Mouse (Mus musculus) forebrain, embryonic 14.5 days (tissue): ENCODE data around the gene Gper1. TPM values are rescaled to one million over a fixed set of nuclear protein-coding genes. Genes with fewer than 3 reads are reported as not detected.

ENCODE experiments used
- ATAC-seq: fragments of 200-750 bp; cut with Nextera tagmentation; 2 replicates; pipeline ENCODE4 v1.8.0; 2017; ENCODE audit warnings: mild to moderate bottlenecking, moderate library complexity
- DNase-seq: peaks from one replicate; pipeline ENCODE4 v3.0.0-alpha.2; 2015; ENCODE audit warnings: low spot score
- H3K27ac ChIP-seq: fragments of 300-500 bp; sonication (generic); 2 replicates; pipeline ENCODE4 v1.5.1; 2014; ENCODE audit warnings: low read depth, mild to moderate bottlenecking, control low read depth, low read length, moderate library complexity
- H3K27me3 ChIP-seq: fragments of 300-500 bp; sonication (generic); replicated peaks from 2 replicates; pipeline ENCODE4 v1.6.1; 2014; ENCODE audit warnings: low read length, control low read depth, mixed read lengths; ENCODE audit not compliant: control insufficient read depth, insufficient read depth
- H3K36me3 ChIP-seq: fragments of 300-500 bp; sonication (generic); 2 replicates; pipeline ENCODE4 v1.6.1; 2014; ENCODE audit warnings: low read length, control low read depth; ENCODE audit not compliant: control insufficient read depth, insufficient read depth
- H3K4me1 ChIP-seq: fragments of 300-500 bp; sonication (generic); 2 replicates; pipeline ENCODE4 v1.6.1; 2014; ENCODE audit warnings: antibody characterized with exemption, low read length, control low read depth; ENCODE audit not compliant: control insufficient read depth, insufficient read depth
- H3K4me2 ChIP-seq: fragments of 300-500 bp; sonication (generic); 2 replicates; pipeline ENCODE4 v1.6.1; 2014; ENCODE audit warnings: mild to moderate bottlenecking, control low read depth, low read length
- H3K4me3 ChIP-seq: fragments of 300-500 bp; sonication (generic); 2 replicates; pipeline ENCODE4 v1.5.1; 2014; ENCODE audit warnings: low read depth, low read length, control low read depth
- H3K9ac ChIP-seq: fragments of 300-500 bp; sonication (generic); 2 replicates; pipeline ENCODE4 v1.6.1; 2014; ENCODE audit warnings: mild to moderate bottlenecking, low read length, control low read depth, moderate library complexity
- H3K9me3 ChIP-seq: fragments of 300-500 bp; sonication (generic); replicated peaks from 2 replicates; pipeline ENCODE4 v1.6.1; 2016; ENCODE audit warnings: low read length, control low read depth, mixed read lengths; ENCODE audit not compliant: control insufficient read depth
- WGBS: fragments of 180-500 bp; shearing (Covaris S2); extraction: QIAGEN DNeasy Blood & Tissue Kit; methylation state at CpG from one replicate; pipeline ENCODE4 v1.1.7; 2014; 5-methylcytosine and 5-hydroxymethylcytosine counted together
- polyA plus RNA-seq: library from polyadenylated mRNA; unstranded; fragments of >200 nt; fragmentation: Nextera tagmentation; extraction: Ambion mirVana; gene quantifications from 2 replicates; pipeline ENCODE4 v1.2.1, GENCODE M21; 2014

Gene Gper1
- polyA plus RNA-seq, 1 experiment from 2014 or later = 10.2 TPM

DNA sequence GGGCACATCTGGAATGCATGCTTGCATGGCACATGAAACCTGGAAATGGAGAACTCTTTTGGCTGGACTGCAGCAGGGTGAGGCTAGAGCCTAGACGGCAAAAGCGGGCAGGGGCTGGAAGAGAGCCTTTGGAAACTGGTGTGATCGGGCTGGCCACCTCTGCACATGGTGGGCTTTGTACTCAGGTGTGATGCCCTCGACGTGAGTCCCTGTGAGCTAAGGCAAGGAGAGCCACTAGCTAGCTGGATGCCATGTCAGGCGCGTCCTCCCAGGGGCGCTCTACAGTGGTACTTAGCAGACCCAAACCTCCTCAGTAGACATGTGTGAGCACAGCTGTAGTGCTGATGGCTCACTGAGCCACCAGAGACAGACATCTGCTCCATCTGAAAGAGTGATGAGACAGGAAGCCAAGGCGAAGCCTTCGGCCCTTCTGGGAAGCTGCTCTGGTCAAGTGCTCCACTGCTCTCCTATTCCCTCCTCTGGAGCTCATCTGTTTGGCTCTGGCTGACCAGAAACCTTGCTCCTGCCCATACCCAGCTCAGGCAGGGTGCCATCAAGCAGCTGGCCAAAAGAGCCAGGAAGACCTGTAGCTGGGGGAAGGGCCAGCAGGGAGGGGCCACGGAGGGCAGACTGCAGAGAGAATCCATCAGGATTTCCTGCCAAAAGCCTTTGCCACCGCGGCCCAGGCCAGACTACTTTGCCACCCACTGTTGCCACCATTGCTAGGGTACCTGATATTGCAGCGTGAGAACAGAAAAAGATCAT is 15.6 kb upstream of the Gper1 start:
- Histone ChIP-seq H3K27me3 (no peaks in the 10 kb centered on the region), H3K9ac (no peak overlapping the region), H3K4me3 (no peak overlapping the region), H3K4me1 (no peaks in the 10 kb centered on the region), H3K36me3 (no peaks in the 10 kb centered on the region), H3K27ac (no peak overlapping the region), H3K9me3 (no peaks in the 10 kb centered on the region), H3K4me2 (no peak overlapping the region)
- ATAC-seq = no peak
- 92% methylated on average over 14 of the region's 14 CpGs for WGBS
- no peak for DNase-seq

DNA sequence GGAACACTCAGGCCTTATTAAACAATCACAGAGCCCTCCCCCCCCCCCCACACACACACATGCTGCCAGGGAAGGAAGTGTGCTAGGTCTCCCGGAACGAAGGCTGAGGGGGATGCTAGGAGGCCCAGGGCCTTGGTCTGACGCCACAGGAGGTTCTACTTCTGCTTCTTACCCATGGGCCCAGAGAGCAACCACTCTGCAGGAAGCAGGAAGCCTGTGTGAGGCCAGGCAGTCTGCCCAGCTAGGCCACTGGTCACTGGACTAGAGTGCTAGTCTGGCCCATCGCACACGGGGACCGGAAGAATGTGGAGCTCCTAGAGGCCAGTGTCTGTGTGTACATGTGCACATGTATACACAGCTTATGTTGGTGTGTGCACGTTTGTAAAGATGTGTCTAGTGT is 14.4 kb upstream of the Gper1 start:
- WGBS = 86% methylated on average over 7 of the region's 7 CpGs

GRCm38 (mm10) chr5:139409412-139409811 is 13.5 kb upstream of the Gper1 start:
- Histone ChIP-seq H3K36me3 (0 out of 2 replicates have a peak, but pooled peaks cover 3% of the 10 kb centered on the region), H3K27me3 (no peaks in the 10 kb centered on the region), H3K4me1 (no peaks in the 10 kb centered on the region), H3K4me2 (no peak overlapping the region), H3K4me3 (no peak overlapping the region), H3K27ac (no peak overlapping the region; the same call in 1 of the 2 replicates), H3K9me3 (no peaks in the 10 kb centered on the region), H3K9ac (no peak overlapping the region)
- DNase-seq = no peak
- WGBS = 84% methylated on average over 12 of the region's 12 CpGs
- ATAC-seq = no peak

More for the DNA sequence above, 14.4 kb upstream of the Gper1 start:
- DNase-seq = no peak
- Histone ChIP-seq H3K4me2 (no peak overlapping the region), H3K9me3 (no peaks in the 10 kb centered on the region), H3K27me3 (no peaks in the 10 kb centered on the region), H3K4me1 (no peaks in the 10 kb centered on the region), H3K36me3 (no peaks in the 10 kb centered on the region), H3K27ac (no peak overlapping the region), H3K9ac (no peak overlapping the region), H3K4me3 (no peak overlapping the region)
- no peak for ATAC-seq

DNA sequence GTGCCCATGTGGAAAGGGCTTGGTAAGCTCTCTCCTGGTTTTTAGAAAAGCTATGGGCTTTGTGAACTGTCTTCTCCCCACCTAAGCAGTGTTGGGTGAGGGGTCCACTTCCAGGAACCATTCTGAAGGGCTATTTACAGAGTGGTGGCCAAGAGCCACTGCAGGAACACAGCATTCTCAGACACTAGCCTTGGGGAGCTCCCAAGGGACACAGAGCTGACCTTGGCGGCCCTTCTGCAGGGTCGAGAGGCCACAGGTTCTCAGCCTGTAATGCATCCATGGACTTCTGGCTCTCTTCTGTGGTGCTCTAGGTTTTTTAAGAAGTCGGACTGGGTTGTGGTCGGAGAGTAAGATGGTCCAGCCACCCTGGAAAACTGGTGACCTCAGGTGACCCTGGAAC is 12.9 kb upstream of the Gper1 start:
- H3K4me2 ChIP-seq = no peak overlapping the region
- no peak overlapping the region for H3K9ac ChIP-seq
- no peaks in the 10 kb centered on the region for H3K4me1 ChIP-seq
- ATAC-seq (no peak), DNase-seq (no peak)
- H3K36me3 ChIP-seq = 0 out of 2 replicates have a peak, but pooled peaks cover 9% of the 10 kb centered on the region
- no peak overlapping the region for H3K4me3 ChIP-seq
- 84% methylated on average over 4 of the region's 4 CpGs for WGBS
- no peaks in the 10 kb centered on the region for H3K27me3 ChIP-seq
- H3K9me3 ChIP-seq = no peaks in the 10 kb centered on the region
- H3K27ac ChIP-seq = no peak overlapping the region

GRCm38 (mm10) chr5:139411117-139411516 is 11.8 kb upstream of the Gper1 start:
- H3K4me3 ChIP-seq = no peak overlapping the region
- no peak overlapping the region for H3K9ac ChIP-seq
- DNase-seq = no peak
- no peaks in the 10 kb centered on the region for H3K27me3 ChIP-seq
- H3K36me3 ChIP-seq = 0 out of 2 replicates have a peak, but pooled peaks cover 9% of the 10 kb centered on the region
- H3K9me3 ChIP-seq = no peaks in the 10 kb centered on the region
- H3K27ac ChIP-seq = no peak overlapping the region
- no peaks in the 10 kb centered on the region for H3K4me1 ChIP-seq
- H3K4me2 ChIP-seq = no peak overlapping the region
- 96% methylated on average over 6 of the region's 6 CpGs for WGBS
- ATAC-seq = no peak

DNA sequence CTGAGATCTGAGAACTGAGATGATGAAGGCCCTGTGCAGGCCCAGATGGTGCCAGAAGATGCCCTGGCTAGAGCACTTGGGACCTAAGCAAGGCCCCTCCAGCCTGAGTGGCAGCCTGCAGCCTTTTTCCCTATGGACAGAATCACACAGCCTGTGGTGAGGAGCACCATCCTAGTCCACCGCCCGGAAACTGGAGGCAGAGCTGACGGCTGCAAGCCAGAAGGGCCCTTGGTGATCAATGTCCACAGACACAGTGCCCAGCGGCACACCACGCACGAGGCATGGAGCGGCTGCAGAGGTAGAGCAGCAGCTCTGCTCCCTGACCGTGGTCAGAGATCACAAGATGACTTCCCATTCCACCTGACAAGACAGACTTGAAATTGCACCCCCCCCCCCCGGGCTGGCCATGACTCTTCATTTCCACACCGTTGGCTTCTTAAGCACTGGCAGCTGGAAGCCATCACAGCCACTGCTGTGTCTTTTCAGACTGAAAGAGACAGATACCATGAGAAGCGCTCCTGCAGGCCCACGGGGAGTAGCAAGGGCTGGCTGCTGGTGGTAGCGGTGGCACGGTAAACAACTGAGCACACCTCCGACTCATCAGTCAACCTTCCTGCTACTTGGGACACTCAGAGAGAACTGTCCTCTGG is 11.2 kb upstream of the Gper1 start:
- DNase-seq (no peak), ATAC-seq (no peak)
- H3K4me2 ChIP-seq = no peak overlapping the region
- H3K4me3 ChIP-seq = no peak overlapping the region
- no peak overlapping the region for H3K27ac ChIP-seq
- H3K36me3 ChIP-seq = 0 out of 2 replicates have a peak, but pooled peaks cover 9% of the 10 kb centered on the region
- H3K4me1 ChIP-seq = no peaks in the 10 kb centered on the region
- no peaks in the 10 kb centered on the region for H3K9me3 ChIP-seq
- no peak overlapping the region for H3K9ac ChIP-seq
- WGBS = 83% methylated on average over 15 of the region's 15 CpGs
- H3K27me3 ChIP-seq = no peaks in the 10 kb centered on the region

- Histone ChIP-seq H3K27ac (no peak overlapping the region), H3K9me3 (no peaks in the 10 kb centered on the region), H3K9ac (no peak overlapping the region), H3K27me3 (no peaks in the 10 kb centered on the region), H3K4me2 (no peak overlapping the region), H3K4me1 (peaks cover 7% of the 10 kb centered on the region), H3K36me3 (0 out of 2 replicates have a peak, but pooled peaks cover 9% of the 10 kb centered on the region), H3K4me3 (no peak overlapping the region)
- DNase-seq (no peak), ATAC-seq (no peak)
- WGBS = 88% methylated on average over 4 of the region's 4 CpGs
Observed at GRCm38 (mm10) chr5:139413545-139413944, 9.4 kb upstream of the Gper1 start.

DNA sequence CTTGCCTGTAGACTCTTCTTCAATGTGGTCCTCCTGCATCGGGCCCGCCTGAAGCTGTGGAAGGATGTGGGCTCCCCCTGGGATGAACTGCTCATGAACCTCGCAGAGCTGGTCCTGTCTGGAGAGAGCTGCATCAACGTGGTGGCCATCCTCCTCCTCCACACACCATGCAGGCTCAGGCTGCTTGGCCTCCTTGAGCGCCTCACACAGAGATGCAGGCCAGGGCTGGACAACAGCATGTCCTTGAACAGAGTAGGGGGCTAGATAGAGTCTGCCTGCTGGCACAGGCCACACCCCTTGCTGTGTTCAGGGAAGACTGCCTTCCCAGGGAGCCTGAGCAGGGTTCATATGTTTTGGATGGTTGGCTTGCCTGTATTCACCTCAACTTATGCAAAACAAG is 8.0 kb upstream of the Gper1 start:
- WGBS = 92% methylated on average over 5 of the region's 5 CpGs

DNA sequence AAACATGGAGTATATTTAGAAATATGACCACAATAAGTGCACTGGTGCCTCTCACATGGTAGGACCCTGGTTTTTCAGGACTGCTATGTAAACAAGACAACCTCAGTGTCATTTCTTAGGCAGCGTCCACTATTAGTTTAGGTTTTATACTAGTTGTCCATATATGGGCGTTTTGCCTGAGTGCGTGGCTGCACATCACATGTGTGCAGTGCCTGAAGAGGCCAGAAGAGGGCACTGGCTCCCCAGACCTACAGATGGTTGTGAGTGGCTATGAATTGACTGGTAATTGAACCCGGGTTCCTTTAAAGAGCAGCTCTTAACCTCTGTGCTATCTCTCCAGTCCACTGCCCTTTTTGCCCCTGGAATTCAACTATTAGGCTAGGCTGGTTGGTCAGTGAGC is 6.0 kb upstream of the Gper1 start:
- H3K27ac ChIP-seq = no peak overlapping the region
- 0 out of 2 replicates have a peak, but pooled peaks cover 9% of the 10 kb centered on the region for H3K36me3 ChIP-seq
- DNase-seq (no peak), ATAC-seq (no peak)
- no peaks in the 10 kb centered on the region for H3K27me3 ChIP-seq
- H3K4me3 ChIP-seq = no peak overlapping the region
- H3K4me2 ChIP-seq = no peak overlapping the region
- H3K4me1 ChIP-seq = peaks cover 15% of the 10 kb centered on the region
- WGBS = 93% methylated on average over 4 of the region's 4 CpGs
- H3K9ac ChIP-seq = no peak overlapping the region
- no peaks in the 10 kb centered on the region for H3K9me3 ChIP-seq

More for the DNA sequence above, 8.0 kb upstream of the Gper1 start:
- no peaks in the 10 kb centered on the region for H3K9me3 ChIP-seq
- H3K27ac ChIP-seq = no peak overlapping the region
- peaks cover 15% of the 10 kb centered on the region for H3K4me1 ChIP-seq
- no peak for ATAC-seq
- H3K27me3 ChIP-seq = no peaks in the 10 kb centered on the region
- H3K4me3 ChIP-seq = no peak overlapping the region
- H3K36me3 ChIP-seq = 0 out of 2 replicates have a peak, but pooled peaks cover 9% of the 10 kb centered on the region
- no peak overlapping the region for H3K4me2 ChIP-seq
- H3K9ac ChIP-seq = no peak overlapping the region
- DNase-seq = no peak
